Mouse (Mus musculus): ENCODE results near the gene Atpaf2.
"Not testable (repeated sequence)": the region's sequence is repeated elsewhere in the genome, so short reads cannot be mapped to it uniquely, and the experiment has no call there.

Gene Atpaf2

GRCm38 (mm10) chr11:60417717-60418472 is at the start of gene Atpaf2:
Gene Atpaf2 (minus strand): TSS chr11:60418457.
- DNase-seq (ENCODE audit: low read depth, low spot score) = peak; percentile 51

- DNase-seq (ENCODE audit: low read depth, low spot score) = peak; percentile 69
Measured at GRCm38 (mm10) chr11:60465943-60466380, 47.7 kb upstream of the Atpaf2 start.

- DNase-seq (ENCODE audit: low read depth, low spot score) = peak; percentile 56
Measured at GRCm38 (mm10) chr11:60457973-60458372, 39.7 kb upstream of the Atpaf2 start.

GRCm38 (mm10) chr11:60454745-60455087 is 36.5 kb upstream of the Atpaf2 start:
- DNase-seq (ENCODE audit: low read depth, low spot score) = no peak

- peak; percentile 94 for DNase-seq (ENCODE audit: low read depth, low spot score)
Measured at GRCm38 (mm10) chr11:60454080-60454744, 36.0 kb upstream of the Atpaf2 start, which contains the start of gene Drg2. Gene Drg2 (plus strand): TSS chr11:60454591.

- DNase-seq (ENCODE audit: low read depth, low spot score) = no peak
Measured at GRCm38 (mm10) chr11:60444007-60444406, 25.8 kb upstream of the Atpaf2 start.

- no peak for DNase-seq (ENCODE audit: low read depth, low spot score)
Measured at GRCm38 (mm10) chr11:60442896-60443295, 24.6 kb upstream of the Atpaf2 start.

- no peak for DNase-seq (ENCODE audit: low read depth, low spot score)
Measured at GRCm38 (mm10) chr11:60440176-60440575, 21.9 kb upstream of the Atpaf2 start.

- DNase-seq (ENCODE audit: low read depth, low spot score) = not testable (repeated sequence)
Measured at GRCm38 (mm10) chr11:60439621-60440020, 21.4 kb upstream of the Atpaf2 start.

- peak; percentile 94 for DNase-seq (ENCODE audit: low read depth, low spot score)
Measured at GRCm38 (mm10) chr11:60436618-60437017, 18.4 kb upstream of the Atpaf2 start.

- no peak for DNase-seq (ENCODE audit: low read depth, low spot score)
Measured at GRCm38 (mm10) chr11:60435133-60435532, 16.9 kb upstream of the Atpaf2 start.

GRCm38 (mm10) chr11:60433501-60433900 is 15.2 kb upstream of the Atpaf2 start:
- no peak for DNase-seq (ENCODE audit: low read depth, low spot score)

GRCm38 (mm10) chr11:60427628-60428027 is 9.4 kb upstream of the Atpaf2 start:
- no peak for DNase-seq (ENCODE audit: low read depth, low spot score)

- DNase-seq (ENCODE audit: low read depth, low spot score) = no peak
Measured at GRCm38 (mm10) chr11:60426417-60426816, 8.2 kb upstream of the Atpaf2 start.

GRCm38 (mm10) chr11:60423006-60423405 is 4.7 kb upstream of the Atpaf2 start:
- no peak for DNase-seq (ENCODE audit: low read depth, low spot score)

- peak; percentile 46 for DNase-seq (ENCODE audit: low read depth, low spot score)
Measured at GRCm38 (mm10) chr11:60422046-60422668, 3.9 kb upstream of the Atpaf2 start.

- DNase-seq (ENCODE audit: low read depth, low spot score) = peak; percentile 42
Measured at GRCm38 (mm10) chr11:60418473-60418803, 181 bp upstream of the Atpaf2 start.

- DNase-seq (ENCODE audit: low read depth, low spot score) = peak; percentile 98
Measured at GRCm38 (mm10) chr11:60416963-60417716, 1.1 kb downstream of the Atpaf2 start, which contains the start of gene Gid4. Gene Gid4 (plus strand): TSS chr11:60417145.

GRCm38 (mm10) chr11:60416590-60416962 is 1.7 kb downstream of the Atpaf2 start:
- DNase-seq (ENCODE audit: low read depth, low spot score) = no peak

- no peak for DNase-seq (ENCODE audit: low read depth, low spot score)
Measured at GRCm38 (mm10) chr11:60412921-60413320, 5.3 kb downstream of the Atpaf2 start.

GRCm38 (mm10) chr11:60412173-60412572 is 6.1 kb downstream of the Atpaf2 start:
- DNase-seq (ENCODE audit: low read depth, low spot score) = peak; percentile 89

GRCm38 (mm10) chr11:60406606-60407005 is 11.7 kb downstream of the Atpaf2 start:
- no peak for DNase-seq (ENCODE audit: low read depth, low spot score)

Measured in 3T3-L1 (cell line).